Mouse (Mus musculus) liver, postnatal 0 days (tissue): ENCODE measurements around the gene Prkacb.

Experiments
- CTCF ChIP-seq: sonication (generic); IDR thresholded peaks from 2 replicates; pipeline ENCODE4 v1.5.1; 2016; ENCODE audit warnings: antibody characterized with exemption, low read depth
- EP300 ChIP-seq: IDR thresholded peaks from 2 replicates; pipeline ENCODE4 v1.6.1; 2016; ENCODE audit warnings: antibody characterized with exemption, low read depth, mild to moderate bottlenecking

DNA sequence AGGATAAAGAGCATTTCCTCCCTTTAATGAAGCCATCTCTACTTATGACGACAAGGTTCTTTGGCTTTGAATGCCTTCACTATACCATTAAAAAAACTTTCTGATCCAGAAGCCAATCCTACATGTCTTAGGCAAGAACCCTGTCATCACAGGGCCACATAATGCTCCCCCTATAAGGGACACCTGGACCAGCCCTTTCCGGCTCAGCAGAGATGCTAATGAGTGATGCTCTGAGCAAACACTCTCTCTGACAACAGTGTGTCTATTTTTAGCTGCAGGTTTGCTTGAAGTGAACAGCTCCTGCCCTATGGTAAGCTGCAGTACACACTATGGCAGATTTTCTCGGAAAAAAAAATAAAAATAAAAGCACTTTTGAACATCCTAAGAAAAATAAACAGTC, 43.9 kb downstream of the Prkacb start:
- TF ChIP-seq CTCF, result no peak
- no peak for TF ChIP-seq EP300
